Mouse (Mus musculus) E14TG2a.4 (cell line): ENCODE measurements at regions not wholly inside any gene's neighbourhood (a gene's known extent, or its start where the extent isn't known, plus 50 kb on each side); places are given as distances from the start of the nearest gene placed in this dataset.

Experiments used
- CTCF ChIP-seq: conservative IDR thresholded peaks from 2 replicates; pipeline ENCODE4 v1.5.1; 2014; ENCODE audit warnings: low read length
- NANOG ChIP-seq: IDR thresholded peaks from 2 replicates; pipeline ENCODE4 v1.6.1; 2014; ENCODE audit warnings: borderline replicate concordance, low read length, mixed read lengths
- POU5F1 ChIP-seq: IDR thresholded peaks from 2 replicates; pipeline ENCODE4 v1.6.1; 2014; ENCODE audit warnings: low read length, borderline replicate concordance

DNA sequence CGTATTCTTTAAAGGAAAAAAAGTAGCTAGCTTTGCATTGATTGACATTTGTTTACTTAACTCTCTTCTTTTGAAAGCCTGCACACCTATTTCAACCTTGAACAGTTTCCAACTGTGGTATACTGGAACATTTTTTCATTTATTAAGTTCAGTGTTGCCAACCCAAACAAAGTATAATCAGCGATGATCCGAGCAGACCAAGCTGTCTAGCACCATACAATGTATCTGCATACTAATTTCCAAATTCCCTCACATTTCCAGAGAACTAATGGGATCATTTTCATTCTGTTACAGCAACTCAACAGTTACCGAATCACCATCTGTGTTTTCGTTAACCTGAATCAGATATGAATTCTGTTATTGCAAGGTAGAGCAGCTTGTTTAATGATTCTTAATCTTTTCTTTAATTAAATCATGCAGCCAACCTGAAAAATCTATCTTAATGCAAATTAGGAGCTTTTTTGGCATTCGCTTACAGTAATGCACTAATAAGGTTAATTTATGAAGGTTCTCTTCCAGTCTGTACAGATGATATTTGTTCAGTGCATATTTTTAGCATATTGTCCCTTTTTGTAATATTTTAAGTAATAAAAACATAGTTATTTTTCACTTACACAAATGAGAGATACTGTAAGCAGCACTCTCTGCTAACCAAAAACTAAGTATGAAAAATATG, 719.5 kb upstream of the Zeb2 start:
- TF ChIP-seq CTCF (no peak), NANOG (no peak), POU5F1 (no peak)
